Mouse (Mus musculus) neutrophil, adult 5-6 weeks (primary cell): ENCODE data around the gene Mup5. TPM values are rescaled to one million over a fixed set of nuclear protein-coding genes. Genes with fewer than 3 reads are reported as not detected.
"Not testable (repeated sequence)": the region's sequence is repeated elsewhere in the genome, so short reads cannot be mapped to it uniquely, and the experiment has no call there.

ENCODE experiments used
- ATAC-seq: fragments of 151-379, 151-347 bp; 2 replicates; pipeline ENCODE4 v1.8.0; 2017; ENCODE audit warnings: mild to moderate bottlenecking, moderate TSS enrichment; ENCODE audit not compliant: insufficient number of reproducible peaks, poor library complexity, low FRiP score, severe bottlenecking; ENCODE audit errors: extremely low read depth
- total RNA-seq: library from RNA; stranded (forward); fragments of 200-1000 nt; gene quantifications from 2 replicates; pipeline ENCODE4 v1.2.3, GENCODE M21; 2017

Gene Mup5
- not detected in 2 replicates for total RNA-seq

DNA sequence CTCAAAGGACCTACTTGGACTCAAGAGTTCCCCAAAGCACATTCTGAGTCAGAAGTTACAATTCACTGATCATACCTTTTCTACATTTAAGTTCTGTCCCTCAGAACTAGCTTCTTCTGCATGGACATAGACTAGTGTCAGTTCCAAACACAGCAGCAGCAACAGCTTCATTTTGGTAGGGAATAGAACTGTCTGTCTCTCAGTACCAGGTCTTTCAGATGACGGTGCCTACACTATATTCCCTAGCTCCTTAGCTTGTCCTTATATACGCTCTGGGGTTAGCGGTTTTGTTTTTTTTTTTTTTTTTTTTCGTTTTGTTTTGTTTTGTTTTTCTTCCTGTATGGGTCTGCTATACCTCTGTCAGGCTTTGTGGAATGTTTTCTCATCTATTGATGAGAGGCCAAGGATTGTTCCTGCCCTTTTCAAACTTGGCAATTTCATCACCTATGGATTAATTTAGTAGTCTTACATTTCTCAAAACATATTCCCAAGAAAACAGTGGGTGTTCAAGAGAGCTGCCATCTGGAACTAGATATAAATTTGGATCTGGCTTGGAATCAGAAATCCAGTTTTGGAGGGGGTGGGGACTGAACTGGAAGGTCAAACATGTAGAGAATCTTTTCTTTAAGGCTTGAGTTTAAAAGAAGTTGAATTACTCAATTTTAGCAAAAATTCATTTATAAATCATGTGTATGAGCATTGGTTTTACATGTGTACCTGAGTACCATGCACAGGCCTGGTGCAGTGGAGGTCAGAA lies at the start of gene Mup5:
Mup5 (minus strand) TSS at position 282 of the 757 bp plus-strand sequence.
- ATAC-seq, result no peak

GRCm38 (mm10) chr4:61858160-61858559 lies 23.1 kb upstream of the Mup5 start:
- no peak for ATAC-seq

- ATAC-seq, result no peak
Measured at GRCm38 (mm10) chr4:61855831-61856698, 21.0 kb upstream of the Mup5 start.

DNA sequence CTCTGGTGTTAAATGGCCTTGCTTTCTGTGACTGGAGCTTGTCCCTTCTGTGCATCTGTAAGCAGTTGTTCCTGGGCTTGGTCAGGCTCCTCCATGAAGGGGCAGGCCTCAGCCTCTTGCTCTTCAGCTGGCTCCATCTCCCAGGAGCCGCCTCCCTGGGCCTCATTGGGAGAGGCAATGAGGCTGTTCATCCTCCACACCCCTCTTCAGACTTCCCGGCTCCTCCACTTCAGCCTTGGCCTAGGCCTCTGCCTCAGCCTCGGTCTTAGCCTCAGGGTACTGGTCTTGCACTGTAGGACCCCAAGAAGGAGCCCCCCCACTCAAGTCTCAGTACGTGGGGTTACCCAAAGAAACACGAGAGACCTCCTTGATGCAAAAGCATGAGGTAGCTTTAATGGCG lies 20.3 kb upstream of the Mup5 start:
- no peak for ATAC-seq

DNA sequence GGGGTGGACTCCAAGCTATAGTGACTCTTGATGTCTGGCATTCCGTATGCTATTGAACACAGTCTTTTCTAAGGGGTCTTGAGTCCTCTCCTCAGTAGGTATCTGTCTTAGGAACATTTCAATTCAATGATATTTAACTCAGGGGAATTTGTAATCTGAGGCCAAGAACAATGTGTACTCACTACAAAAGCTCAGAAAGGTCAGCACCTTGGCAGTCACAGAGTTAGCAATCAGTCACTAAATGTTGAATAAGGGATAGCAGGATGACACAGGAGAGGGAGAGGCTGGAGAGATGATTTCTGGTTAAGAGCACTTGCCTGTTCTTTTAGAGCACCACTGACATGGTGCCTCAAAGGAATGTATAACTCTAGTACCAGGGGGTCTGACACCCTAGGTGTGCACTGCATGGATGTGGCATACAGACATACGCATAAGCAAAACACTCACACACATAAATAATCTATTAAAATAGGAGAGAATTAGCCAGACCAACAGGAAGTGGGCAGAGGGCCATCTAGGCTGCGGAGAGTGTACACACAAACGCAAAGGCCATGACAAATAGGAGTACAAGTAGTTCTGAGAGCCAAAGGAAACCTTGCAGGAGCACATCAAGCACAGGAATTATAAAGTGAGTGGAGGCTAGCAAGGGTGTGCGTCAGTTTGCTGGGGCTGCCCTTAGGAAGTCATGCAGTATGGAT lies 9.9 kb upstream of the Mup5 start:
- ATAC-seq, result no peak

GRCm38 (mm10) chr4:61829211-61829610 lies 5.8 kb downstream of the Mup5 start:
- no peak for ATAC-seq

GRCm38 (mm10) chr4:61823185-61823584 lies 11.8 kb downstream of the Mup5 start:
- no peak for ATAC-seq

- not testable (repeated sequence) for ATAC-seq
Measured at GRCm38 (mm10) chr4:61822541-61822940, 12.5 kb downstream of the Mup5 start.

- no peak for ATAC-seq
Measured at GRCm38 (mm10) chr4:61815602-61816001, 19.4 kb downstream of the Mup5 start.

DNA sequence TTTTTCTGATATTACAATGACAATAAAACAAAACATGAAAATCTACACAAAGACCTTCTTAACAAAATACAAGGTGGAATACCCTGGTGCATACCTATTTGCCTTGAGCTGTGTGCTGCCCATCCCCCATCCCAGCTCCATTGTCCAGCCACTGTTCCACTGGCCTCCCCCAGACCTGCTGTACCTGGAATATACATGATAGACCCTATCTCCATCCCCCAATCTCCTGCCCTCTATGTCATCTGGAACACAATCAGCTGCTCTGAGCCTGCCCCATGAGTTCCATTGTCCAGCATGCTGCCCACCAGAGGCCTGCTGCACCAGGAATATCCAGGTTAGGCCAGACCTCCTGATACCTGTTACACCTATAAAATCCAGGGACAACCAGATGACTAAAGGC lies 21.6 kb downstream of the Mup5 start:
- ATAC-seq, result no peak

DNA sequence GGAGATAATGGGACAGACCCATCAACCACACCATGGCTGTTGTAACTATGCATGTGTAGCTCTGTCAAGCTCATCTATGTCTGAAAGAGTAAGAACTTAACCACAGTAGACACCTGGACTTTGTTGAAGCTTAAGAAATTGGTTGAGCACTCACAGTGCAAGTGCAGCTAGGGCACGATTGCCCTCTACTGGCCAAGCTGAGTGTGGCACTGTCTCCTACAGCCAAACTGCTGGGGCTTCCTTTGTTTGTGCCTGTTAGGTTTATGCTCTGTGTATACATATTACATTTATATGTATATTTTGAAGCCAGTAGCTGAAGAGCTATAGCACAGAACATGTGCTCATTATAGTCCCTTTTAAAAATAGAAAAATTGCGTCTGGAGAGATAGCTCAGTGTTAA lies 23.8 kb downstream of the Mup5 start:
- not testable (repeated sequence) for ATAC-seq

DNA sequence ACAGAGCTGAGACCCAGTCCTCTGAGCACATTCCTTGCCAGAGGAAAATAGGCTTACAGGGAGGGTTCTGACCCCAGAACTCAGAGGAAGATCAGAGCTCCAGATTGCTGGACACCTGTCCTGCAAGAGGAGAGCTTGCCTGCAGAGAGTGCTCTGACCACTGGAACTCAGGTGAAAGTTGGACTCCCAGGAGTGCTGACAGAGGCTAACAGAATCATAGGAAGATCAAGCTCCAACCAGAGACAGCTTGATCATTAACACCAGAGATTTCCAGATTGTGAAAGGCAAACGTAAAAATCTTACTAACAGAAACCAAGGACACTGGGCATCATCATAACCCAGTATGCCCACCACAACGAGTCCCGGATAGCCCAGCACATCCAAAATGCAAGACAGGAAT lies 26.1 kb downstream of the Mup5 start:
- not testable (repeated sequence) for ATAC-seq

DNA sequence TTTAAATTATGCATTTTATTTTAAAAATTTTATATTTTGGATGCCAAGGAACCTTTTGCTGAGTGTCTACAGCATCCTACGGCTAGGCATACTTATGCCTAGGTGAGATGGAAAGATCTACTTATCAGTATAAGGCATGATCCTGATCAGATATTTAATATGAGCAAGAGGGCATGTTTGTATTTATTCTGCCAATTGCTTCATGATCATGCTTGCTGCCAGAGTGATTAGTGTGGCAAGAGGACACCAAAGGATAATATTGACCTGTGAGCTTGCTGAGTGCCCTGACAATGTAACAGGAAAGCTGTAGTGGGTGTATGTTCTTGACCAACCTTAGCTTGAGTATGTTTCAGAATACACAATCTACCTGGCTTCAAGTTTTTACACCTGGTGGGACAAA lies 45.3 kb downstream of the Mup5 start:
- not testable (repeated sequence) for ATAC-seq

GRCm38 (mm10) chr4:61784231-61784630 lies 50.8 kb downstream of the Mup5 start:
- not testable (repeated sequence) for ATAC-seq

DNA sequence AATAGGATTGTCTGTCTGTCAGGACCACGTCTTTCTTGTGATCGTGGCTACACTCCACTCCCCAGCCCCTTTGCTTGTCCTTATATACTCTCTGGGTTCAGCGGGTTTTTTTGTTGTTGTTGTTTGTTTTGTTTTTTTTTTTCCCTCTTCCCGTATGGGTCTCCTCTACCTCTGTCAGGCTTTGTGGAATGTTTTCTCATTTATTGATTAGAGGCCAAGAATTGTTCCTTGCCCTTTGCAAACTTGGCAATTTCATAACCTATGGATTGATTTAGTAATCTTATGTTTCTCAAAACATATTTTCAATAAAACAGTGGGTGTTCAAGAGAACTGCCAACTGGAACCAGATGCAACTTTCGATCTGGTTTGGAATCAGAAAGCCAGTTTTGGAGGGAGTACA lies 52.9 kb downstream of the Mup5 start, which contains the start of gene Mup19:
Mup19 (minus strand) TSS at position 101 of the 400 bp plus-strand sequence.
- ATAC-seq, result not testable (repeated sequence)

Other genes starting within 250 kb of the Mup5 start
- not detected in 2 replicates for gene Mup17, start 239.4 kb downstream of the Mup5 start, total RNA-seq
- gene Mup18, start 161.1 kb downstream of the Mup5 start, total RNA-seq, result not detected in 2 replicates
- gene Mup19, start 53.0 kb downstream of the Mup5 start, total RNA-seq, result not detected in 2 replicates
- not detected in 2 replicates for gene Mup20, start 218.9 kb upstream of the Mup5 start, total RNA-seq